Mouse (Mus musculus) left cerebral cortex, adult 18-20 months (tissue): ENCODE results near the gene Mcm3ap. TPM values are rescaled to one million over a fixed set of nuclear protein-coding genes. Genes with fewer than 3 reads are reported as not detected.

ENCODE experiments used
- DNase-seq, 2 experiments: peaks; one replicate each; pipeline ENCODE4 v3.0.0; 2021 to 2022; ENCODE audit warnings: low spot score in 2 of 2, mixed read lengths in 1 of 2
- long read RNA-seq, 2 experiments: library from polyadenylated mRNA; stranded (forward); transcript quantifications; one replicate each; pipeline ENCODE4 v2.0.0; 2021
- total RNA-seq, 2 experiments: library from RNA; stranded (reverse); gene quantifications; 2 replicates each; pipeline ENCODE4 v1.2.3; 2021

The Mcm3ap gene
- total RNA-seq = 10 to 100 TPM; 51.7 to 53.7 TPM
- long read RNA-seq, experiment 1, full-length matches to known transcripts = 13 of 34 reads
- long read RNA-seq, experiment 1, partial matches to known transcripts = 16 of 34 reads
- long read RNA-seq, experiment 1, other reads (novel, unspliced or antisense) = 5 of 34 reads
- long read RNA-seq, experiment 2, full-length matches to known transcripts = 7 of 18 reads
- long read RNA-seq, experiment 2, partial matches to known transcripts = 10 of 18 reads
- long read RNA-seq, experiment 2, other reads (novel, unspliced or antisense) = 1 of 18 reads

DNA sequence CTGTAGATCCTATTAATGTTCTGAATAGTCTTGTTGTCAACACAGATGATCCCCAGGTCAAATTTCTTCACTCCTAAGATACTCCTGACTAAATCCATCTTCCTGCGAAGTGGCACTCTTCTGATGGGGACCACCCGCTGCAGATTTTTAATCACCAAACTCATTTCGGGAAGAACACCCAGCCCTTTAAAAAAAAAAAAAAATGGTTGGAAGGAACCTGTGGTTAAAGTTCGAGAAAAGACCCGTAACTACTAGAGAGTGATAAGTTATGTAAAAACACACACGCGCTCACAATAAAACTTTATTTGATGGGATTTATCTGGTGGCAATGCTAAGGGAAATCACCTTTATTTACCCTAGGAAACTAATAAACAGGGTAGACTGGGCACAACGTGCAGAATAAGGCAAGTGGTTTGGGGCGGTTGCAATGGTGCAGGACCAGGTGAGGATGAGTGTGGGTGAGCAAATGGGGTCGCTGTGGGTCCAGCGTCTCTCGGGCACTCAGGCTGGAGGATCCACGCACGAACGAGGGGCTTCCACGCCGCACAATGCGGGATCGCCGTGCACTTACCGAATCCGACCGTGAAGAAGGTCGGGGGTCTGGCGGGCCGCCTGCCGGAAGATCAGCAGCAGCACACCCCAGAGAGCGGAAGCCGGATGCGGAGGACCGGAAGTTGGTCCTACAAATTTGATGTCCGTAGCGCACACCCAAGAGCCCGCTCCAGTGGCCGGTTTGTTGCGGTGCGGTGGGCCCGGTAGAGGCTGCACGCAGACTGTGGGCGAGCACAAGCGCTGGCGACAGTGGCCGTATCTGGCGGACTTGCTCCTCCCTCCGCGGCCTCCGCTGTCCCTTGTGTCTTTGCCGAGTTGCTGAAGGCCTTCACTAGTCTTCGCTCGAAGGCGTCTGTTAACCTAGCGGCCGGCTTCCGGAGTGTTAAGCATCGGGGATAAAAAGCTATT is at the start of gene Mcm3ap, which contains the start of gene Ybey:
Gene Mcm3ap, plus strand, starts transcription at position 725 of the 960 bp plus-strand sequence.
Gene Ybey, minus strand, starts transcription at position 912 of the 960 bp plus-strand sequence.
- DNase-seq = peak; percentile 88 to 90

DNA sequence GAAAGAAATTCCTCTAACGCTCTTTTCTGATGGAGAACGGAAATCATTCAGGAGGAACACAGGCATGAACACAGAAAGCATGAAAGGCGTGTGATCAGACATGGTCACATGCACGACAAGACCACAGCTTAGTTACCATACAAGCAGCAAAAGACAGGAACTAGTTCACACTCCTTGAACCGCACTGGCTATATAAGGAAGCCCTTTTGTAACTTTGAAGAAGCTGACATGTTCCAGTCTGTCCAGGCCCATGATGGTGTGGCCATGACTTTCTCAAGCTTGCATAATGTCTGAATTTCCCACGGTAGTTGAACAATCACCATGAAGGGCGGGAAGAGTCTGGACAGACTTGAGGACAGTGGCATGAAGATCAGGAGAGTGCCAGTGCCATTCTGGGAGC is 43.1 kb upstream of the Mcm3ap start:
- DNase-seq = no peak

DNA sequence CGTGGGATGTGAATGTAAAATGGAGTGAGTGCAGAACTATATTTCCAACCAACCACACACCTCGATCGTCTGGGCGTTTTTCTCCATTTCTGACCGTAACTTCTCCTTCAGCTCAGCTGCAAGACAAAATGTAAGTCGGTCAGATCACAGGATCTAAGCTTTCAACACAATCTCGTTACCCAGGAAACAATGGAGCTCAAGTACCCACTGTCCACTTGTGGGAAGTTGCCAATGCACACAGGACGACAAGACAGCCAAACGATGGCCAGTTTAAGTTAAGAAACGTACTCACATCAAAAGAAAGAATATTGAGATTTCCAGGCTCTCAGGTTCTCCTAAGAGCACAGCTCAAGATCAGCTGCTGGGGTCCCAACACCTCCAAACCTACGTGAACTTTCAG is 34.8 kb upstream of the Mcm3ap start:
- DNase-seq = no peak

DNA sequence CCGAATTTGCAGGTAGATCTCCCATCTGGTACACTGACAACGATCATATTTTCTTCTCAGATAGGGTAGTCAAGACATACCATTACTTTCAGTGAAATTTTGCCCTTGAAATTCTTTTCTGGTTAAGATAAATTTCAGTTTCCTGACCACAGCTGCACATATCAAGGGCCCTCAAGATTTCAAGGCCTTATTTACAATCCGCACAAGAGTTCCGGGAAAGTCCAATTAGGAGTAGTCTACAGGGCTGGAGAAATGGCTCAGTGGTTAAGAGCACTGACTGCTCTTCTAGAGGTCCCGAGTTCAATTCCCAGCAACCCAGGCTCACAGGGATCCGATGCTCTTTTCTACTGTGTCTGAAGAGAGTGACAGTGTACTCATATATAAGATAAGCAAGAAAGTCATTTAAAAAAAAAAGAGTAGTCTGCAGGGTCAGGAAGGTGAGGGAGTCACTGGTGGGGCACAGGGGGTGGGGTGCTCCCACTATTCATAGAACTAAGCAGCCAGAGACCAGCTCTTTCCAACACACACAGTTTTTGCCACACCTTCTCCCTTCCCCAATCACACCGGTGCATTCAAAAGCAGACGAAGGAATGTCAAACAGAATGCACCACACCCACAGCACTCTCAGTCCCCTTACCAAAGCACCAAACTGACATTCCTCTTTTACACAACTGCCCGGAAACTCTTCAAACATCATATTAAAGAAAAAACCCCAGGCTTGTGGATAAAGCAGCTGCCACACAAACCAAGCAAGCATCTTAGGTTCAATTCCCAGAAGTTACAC is 29.4 kb upstream of the Mcm3ap start:
- DNase-seq = no peak

DNA sequence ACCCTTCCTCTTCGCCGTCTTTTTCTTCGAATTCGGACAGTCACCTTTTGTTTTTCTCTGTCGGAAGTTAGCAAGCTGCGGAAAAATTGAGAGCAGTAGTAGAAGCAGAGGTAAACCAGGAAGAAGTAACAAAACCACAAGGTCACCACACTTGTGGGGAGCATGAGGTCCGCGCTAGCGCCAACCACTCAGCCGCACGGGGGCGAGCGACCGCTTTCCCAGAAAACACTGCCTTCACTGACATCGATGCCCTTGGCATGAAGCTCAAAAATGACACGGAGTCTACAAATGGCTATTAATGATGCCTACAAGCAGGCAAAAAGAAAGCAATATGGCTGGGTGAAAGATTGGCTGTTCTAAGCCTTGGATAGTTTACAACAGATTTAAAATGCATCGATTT is 28.4 kb upstream of the Mcm3ap start, which contains the start of gene AC141477.1:
Gene AC141477.1, minus strand, starts transcription at position 164 of the 400 bp plus-strand sequence.
- no peak for DNase-seq

DNA sequence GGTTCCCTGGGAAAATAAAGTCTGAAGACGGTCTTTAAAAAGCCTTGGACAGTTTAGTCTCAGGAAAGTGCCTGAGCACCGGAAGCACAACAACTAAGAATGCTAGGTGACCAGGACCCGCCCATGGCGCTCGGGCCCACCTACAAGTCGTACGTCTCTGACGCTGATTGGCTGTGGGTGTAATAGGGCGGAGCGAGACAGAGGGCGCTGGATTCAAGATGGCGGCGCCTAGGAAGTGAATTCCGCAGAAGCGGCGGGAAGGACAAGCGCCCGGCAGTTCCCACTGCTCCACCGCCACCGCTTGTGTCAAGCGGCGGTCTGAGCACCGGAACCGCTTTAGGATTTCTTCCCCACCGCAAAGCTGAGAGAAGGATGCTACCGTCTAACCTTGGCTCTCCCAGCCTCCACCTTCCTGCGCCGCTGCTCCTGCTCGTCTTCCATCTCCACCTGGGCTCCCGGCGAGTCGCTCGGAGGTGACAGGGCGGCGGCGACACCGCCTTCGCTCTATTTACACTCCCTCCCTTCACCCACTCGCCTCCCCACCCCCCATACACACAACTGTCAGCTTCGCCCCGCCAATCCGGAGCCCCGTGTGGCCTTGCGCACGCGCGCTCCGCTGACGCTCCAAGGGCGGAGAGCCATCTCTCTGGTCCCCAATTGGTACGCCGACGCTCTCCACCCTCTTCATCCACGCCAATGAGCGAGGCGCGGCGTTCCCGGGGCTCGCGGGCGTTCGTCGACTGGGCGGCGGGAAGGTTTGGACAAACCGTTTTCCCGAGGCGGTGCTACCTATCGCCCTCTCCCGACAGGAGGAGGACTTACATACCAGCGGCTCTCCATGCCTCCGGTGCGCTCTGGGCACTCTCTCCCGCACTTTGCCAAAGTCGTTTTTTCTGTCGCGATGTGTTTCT is 26.3 kb upstream of the Mcm3ap start, which contains the start of gene Pcnt:
Gene Pcnt, minus strand, starts transcription at position 609 of the 911 bp plus-strand sequence.
- DNase-seq = peak; percentile 95 to 97

DNA sequence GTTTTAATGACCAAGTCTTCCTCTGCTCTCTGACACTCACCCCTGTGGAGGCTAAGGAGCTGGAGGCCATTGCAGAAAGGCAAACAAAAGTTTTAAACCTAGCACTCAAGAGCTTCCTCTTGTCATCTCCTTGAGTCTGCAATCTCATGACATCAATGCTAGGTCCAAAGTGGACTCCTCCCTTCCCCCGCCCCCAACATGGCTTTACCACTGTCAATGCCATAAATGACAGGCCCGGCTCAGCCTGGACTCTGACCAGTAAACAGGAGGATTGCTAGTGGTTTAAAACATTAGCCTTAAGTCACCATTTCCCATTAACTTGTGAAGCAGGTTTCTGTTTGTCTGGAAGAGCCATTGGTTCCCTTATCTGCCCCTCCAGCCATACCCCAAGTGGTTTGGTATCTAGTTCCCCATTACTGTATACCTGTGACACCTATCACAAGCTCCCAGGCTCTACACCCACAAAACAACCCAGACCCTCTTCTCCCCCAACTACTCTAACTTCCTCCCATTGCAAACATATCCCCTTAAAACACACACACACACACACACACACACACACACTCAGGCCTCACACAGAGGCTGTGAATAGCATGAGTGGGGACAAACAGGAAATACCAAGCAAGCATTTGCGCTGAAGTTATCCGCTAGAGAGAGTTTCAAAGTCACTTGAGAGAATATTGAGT is 22.6 kb upstream of the Mcm3ap start:
- no peak for DNase-seq

DNA sequence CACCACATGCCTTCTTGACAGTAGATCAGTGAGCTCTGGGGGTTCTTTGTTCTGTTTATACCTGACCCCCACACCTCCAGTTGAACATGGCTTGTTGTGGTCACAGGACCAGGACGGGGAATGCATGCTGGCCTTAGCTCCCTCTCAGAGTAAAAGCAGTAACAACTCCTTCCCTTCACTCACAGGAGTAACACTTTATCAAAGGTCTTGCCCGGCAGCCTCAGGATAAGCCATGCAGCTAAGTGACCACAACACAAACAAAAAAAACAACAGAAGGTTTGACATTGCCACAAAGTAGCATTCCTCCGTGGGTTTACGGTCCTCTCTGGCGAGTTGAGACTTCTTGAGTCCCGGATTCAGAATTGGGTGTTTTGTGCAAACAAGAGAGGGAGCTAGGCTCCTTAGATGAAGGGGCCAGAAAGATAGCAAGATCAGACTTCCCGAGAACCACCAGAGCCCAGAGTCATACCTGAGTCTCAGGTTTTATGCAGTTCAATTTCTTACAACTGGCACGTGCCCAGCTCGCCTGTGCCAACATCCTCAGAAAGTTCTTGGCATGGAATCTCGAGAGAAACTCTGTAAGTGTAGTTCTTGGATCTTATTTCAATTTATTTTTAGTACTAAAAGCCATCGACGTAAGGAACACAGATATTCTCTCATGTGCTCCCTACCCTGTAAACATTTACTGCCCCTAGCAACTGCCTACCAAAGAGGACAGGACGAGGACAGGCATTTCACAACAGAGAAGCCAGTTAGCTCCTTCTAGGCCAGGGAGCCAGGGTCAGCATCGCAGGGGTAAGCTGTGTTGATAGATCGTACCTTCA is 21.1 kb upstream of the Mcm3ap start:
- DNase-seq = no peak

DNA sequence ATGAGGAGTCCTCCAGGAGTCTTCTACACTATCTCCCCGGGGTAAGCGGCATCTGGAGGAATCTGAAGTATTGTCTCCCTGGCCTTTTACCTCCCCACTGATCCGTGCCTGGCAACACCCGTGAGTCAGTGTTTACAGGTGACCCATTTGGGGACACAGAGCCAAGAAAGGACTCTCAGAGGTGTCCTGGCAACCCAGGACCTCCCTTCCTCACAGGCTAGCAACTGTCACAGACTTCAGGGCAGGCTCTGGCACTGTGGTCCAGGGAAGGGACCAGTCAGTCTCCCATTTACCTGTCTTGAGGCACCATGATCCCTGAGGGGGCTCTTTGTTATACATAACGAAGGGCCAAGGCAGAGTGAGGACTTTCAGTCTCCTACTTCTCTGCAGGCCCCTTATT is 19.9 kb upstream of the Mcm3ap start, which contains the start of gene 2610028H24Rik:
Gene 2610028H24Rik, plus strand, starts transcription at position 231 of the 400 bp plus-strand sequence.
- no peak for DNase-seq

DNA sequence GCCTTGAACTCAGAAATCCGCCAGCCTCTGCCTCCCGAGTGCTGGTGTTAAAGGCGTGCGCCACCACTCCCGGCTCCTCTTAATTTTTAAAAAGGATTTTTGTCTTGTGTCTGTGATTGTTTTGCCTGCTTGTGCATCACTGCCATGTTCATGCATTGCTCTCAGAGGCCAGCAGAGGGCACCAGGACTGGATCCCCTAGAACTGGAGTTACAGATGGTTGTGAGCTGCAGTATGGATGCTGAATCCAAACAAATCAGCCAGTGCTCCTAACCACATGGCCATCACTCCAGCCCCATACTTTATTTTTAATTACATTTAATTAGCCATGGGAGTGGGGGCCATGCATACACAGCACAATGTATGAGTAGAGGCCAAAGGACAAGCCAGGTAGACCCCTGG is 13.4 kb upstream of the Mcm3ap start:
- peak; percentile 54 to 61 for DNase-seq

DNA sequence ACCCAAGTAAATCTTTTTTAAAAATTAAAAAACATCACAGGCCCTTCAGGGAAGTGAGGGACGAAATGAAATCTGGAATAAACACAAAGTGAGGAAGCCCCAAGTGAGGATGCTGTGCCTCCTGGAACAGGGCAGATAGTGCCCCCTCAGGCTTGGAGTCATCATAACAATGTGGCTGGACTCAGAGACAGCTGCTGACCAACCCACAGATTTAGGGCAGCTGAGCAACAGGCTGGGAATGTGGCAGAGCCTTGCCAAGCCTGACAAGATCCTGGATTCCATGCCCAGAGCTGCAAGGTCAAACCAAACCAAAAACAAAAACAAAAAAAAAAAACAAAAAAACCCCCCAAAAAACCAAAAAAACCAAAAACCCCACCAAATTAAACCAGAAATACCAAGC is 7.5 kb upstream of the Mcm3ap start:
- no peak for DNase-seq

DNA sequence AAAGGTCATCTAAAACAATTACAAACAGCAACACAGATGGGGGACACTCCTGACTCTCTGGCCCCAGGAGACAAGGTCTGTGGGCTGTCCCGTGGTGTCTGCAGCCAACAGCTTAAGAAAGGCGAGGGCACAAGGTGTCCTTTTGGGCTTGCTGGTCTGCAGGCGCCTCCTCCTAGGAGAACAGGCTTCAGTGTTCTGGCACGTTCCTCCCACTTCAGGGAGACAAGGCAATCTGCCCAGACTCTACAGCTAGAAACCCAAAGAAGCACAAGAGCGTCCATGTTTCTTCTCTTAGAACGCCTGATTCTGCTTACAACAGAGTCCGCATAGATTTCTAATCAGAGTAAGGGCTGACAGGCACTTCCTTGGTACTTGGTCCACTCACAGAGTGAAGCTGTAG is 6.4 kb upstream of the Mcm3ap start:
- peak; percentile 13 to 29 for DNase-seq

DNA sequence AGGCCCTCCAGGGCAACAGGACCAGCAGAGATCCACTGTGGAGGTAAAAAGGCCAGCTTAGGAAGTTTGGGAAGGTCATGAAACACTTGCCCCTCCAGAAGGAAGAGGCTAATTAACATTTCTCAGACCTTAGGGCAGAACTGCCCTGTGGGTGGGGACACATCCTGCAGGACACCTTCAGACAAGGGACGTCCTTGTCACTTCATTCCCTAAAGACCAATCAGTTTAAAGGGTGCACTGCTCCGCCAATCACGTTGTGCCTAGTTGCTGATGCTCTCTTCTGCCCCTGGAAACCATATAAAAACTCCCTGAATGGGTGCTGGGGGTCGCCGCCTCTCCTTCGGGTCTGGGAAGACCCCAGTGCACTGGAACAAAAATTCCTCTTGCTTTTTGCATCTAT is 6.0 kb upstream of the Mcm3ap start:
- DNase-seq = no peak

DNA sequence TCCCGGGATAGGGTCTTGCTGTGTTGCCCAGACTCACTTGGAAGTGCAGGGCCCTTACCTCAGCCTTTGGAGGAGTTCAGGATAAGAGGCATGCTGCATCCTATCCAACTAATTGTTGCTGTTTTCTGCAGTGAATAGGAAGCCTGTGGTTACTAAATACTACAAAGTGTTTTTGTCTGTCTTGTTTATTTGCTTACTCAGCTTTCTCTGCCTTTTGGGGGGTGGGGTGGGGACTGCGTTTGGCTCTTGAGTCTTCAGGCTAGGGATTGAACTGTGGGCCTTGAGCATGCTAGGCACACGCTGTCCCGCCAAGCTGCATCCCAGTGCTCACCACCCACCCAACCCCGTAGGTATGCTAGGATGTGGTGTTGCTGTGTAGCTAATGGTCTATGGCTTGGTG is 5.0 kb downstream of the Mcm3ap start:
- DNase-seq = no peak

DNA sequence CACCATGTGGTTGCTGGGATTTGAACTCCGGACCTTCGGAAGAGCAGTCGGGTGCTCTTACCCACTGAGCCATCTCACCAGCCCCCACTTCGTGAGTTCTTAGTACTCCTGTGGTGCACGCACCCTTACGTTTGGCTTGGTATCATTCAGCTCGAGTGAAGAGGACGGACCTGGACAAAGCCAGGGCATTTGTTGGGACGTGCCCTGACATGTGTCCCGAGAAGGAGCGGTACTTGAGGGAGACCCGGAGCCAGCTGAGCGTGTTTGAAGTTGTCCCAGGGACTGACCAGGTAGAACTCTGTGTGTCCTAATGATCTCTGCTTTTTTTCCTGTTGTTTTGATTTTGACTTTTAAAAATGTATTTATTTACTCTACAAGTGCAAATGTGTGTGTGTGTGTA is 12.1 kb downstream of the Mcm3ap start:
- no peak for DNase-seq

DNA sequence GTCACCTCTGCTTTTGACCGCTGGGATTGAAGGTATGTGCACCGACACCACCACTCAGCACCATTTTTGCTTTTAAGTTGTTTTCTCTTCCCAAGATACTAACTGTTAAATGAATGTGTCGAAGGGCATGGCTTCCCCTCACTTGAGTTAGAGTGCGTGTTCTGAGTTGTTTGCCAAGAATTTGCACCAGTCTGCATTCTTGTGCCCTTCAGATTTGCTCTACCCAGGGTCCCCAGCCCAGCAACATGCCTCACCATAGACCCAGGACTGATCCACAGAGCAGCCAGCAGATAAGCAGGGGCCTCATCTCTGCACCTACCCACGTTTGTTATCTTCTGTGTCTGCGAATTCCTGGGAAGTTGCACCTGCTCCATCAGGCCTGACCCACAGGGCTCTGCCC is 12.8 kb downstream of the Mcm3ap start:
- DNase-seq = no peak

DNA sequence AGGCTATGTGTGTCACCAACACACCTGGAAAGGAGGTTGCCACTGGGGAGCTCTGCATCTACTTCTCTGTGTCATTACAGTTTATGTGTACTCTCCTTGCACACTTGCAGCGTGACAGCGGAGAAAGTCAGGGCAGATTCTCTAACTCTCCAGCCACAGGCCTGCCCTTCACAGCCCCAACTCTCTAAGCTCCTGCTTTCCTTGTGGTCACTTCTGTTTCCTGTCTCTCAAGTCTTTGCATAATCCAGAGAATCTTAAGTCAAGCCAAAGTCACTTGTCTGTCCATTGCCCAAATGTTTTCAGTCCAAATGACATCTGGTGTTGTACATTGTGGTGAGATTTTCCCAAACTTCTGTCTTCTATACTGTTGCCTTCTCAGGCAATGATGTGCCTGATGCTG is 17.6 kb downstream of the Mcm3ap start:
- no peak for DNase-seq

DNA sequence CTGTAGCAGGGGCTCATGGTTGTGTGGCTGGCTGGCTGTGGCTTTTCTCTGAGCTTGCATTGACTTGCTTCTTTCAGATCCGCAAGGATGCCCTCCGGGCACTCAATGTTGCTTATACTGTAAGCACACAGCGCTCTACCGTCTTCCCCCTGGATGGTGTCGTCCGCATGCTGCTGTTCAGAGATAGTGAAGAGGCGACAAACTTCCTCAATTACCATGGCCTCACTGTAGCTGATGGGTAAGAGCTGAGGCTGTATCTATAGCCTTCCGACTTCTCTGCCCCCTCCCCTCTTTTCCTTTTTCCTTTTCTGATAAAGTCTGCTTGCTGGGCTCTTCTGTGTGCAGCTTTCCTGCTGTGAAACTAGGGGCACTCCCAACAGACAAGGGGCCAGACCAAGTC is 19.5 kb downstream of the Mcm3ap start:
- DNase-seq = no peak

DNA sequence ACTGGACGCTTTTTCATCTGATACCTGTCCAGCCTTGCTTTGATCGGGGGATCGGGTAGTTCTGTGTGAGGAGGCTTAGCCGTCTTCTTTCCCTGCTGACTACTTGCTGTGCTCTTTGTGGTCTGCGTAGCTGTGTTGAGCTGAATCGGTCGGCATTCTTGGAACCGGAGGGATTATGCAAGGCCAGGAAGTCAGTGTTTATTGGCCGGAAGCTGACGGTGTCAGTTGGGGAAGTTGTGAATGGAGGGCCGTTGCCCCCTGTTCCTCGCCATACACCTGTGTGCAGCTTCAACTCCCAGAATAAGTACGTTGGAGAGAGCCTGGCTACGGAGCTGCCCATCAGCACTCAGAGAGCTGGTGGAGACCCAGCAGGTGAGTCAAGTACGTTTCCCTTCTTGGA is 20.5 kb downstream of the Mcm3ap start:
- no peak for DNase-seq
